Mouse (Mus musculus) liver, embryonic 12.5 days (tissue): ENCODE data around the gene Pank3. TPM values are rescaled to one million over a fixed set of nuclear protein-coding genes. Genes with fewer than 3 reads are reported as not detected.
"Not testable (repeated sequence)": the region's sequence is repeated elsewhere in the genome, so short reads cannot be mapped to it uniquely, and the experiment has no call there.

Experiments used
- ATAC-seq: fragments of 200-750 bp; cut with Nextera tagmentation; 2 replicates; pipeline ENCODE4 v1.8.0; 2017; ENCODE audit warnings: moderate number of reproducible peaks, mild to moderate bottlenecking, moderate library complexity
- H3K27ac ChIP-seq: fragments of 300-500 bp; sonication (generic); 2 replicates; pipeline ENCODE4 v1.5.1; 2016; ENCODE audit warnings: mild to moderate bottlenecking
- H3K27me3 ChIP-seq: fragments of 300-500 bp; sonication (generic); replicated peaks from 2 replicates; pipeline ENCODE4 v1.6.1; 2016; ENCODE audit warnings: mild to moderate bottlenecking, moderate library complexity
- H3K36me3 ChIP-seq: fragments of 300-500 bp; sonication (generic); 2 replicates; pipeline ENCODE4 v1.6.1; 2016; ENCODE audit warnings: mild to moderate bottlenecking, moderate library complexity
- H3K4me1 ChIP-seq: fragments of 300-500 bp; sonication (generic); 2 replicates; pipeline ENCODE4 v1.6.1; 2016
- H3K4me2 ChIP-seq: fragments of 300-500 bp; sonication (generic); 2 replicates; pipeline ENCODE4 v1.6.1; 2016; ENCODE audit warnings: mild to moderate bottlenecking, moderate library complexity
- H3K4me3 ChIP-seq: fragments of 300-500 bp; sonication (generic); 2 replicates; pipeline ENCODE4 v1.5.1; 2016; ENCODE audit warnings: mild to moderate bottlenecking, moderate library complexity
- H3K9ac ChIP-seq: fragments of 300-500 bp; sonication (generic); 2 replicates; pipeline ENCODE4 v1.6.1; 2016; ENCODE audit warnings: mild to moderate bottlenecking, moderate library complexity
- H3K9me3 ChIP-seq: fragments of 300-500 bp; sonication (generic); replicated peaks from 2 replicates; pipeline ENCODE4 v1.6.1; 2016; ENCODE audit warnings: mild to moderate bottlenecking, moderate library complexity
- WGBS: fragments of 180-500 bp; shearing (Covaris S2); methylation state at CpG from one replicate; pipeline ENCODE4 v1.1.7; 2016; ENCODE audit not compliant: insufficient replicate concordance; 5-methylcytosine and 5-hydroxymethylcytosine counted together
- polyA plus RNA-seq: library from polyadenylated mRNA; unstranded; fragments of >200 nt; fragmentation: Nextera tagmentation; extraction: Ambion mirVana; gene quantifications from 2 replicates; pipeline ENCODE4 v1.2.1, GENCODE M21; 2016

The Pank3 gene
- polyA plus RNA-seq, 1 experiment from 2014 or later: 7.6 TPM

DNA sequence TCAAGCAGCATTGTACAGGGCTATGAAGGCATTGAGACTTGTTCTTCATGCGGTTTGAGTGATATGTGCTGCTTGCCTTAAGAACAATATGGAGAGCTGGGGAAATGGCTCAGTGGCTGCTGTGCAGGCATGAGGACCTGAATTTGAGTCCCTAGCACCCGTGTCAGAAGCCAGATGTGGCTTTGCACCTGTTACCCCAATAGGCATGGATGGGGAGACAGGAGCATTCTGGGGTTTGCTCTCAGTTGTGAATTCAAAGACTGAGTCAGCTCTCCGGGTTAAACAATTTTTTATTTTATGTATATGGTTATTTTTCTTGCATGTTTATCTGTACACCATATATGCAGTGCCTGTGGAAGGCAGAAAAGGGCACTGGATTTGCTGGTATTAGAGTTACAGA lies 13.2 kb downstream of the Pank3 start:
- no peak for ATAC-seq
- WGBS: 82% methylated on average over 3 of the region's 3 CpGs
- H3K36me3 ChIP-seq: peaks cover 81% of the 10 kb centered on the region

GRCm38 (mm10) chr11:35783038-35783437 lies 13.8 kb downstream of the Pank3 start:
- Histone ChIP-seq H3K9me3 (no peaks in the 10 kb centered on the region), H3K27ac (no peak overlapping the region), H3K4me2 (no peak overlapping the region), H3K36me3 (peaks cover 77% of the 10 kb centered on the region), H3K4me3 (no peak overlapping the region), H3K27me3 (no peaks in the 10 kb centered on the region), H3K9ac (no peak overlapping the region), H3K4me1 (no peaks in the 10 kb centered on the region)
- WGBS: 83% methylated on average over 5 of the region's 5 CpGs
- no peak for ATAC-seq

More for the DNA sequence above, 13.2 kb downstream of the Pank3 start:
- Histone ChIP-seq H3K4me1 (no peaks in the 10 kb centered on the region), H3K4me2 (no peak overlapping the region), H3K4me3 (no peak overlapping the region), H3K9me3 (no peaks in the 10 kb centered on the region), H3K27ac (no peak overlapping the region), H3K9ac (no peak overlapping the region), H3K27me3 (no peaks in the 10 kb centered on the region)

DNA sequence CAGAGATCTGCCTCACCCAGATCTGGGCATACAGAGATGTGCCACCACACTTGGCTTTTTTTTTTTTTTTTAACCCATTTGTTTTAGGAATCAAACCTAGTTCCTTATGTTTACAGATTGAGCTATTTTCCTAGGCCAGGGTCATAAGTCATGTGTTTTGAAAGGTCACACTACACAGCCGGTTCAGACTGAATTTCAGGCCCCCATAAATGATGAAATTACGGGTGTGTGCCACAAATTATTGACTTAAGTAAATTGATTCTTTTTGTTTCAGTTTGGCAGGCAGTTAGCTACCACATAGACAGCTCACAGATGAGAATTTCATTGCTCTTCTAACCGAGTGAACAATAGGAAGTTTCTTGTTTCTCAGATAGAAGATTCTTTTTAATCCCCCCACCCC lies 14.7 kb downstream of the Pank3 start:
- Histone ChIP-seq H3K9me3 (no peaks in the 10 kb centered on the region), H3K4me2 (no peak overlapping the region), H3K27ac (no peak overlapping the region), H3K9ac (no peak overlapping the region), H3K27me3 (no peaks in the 10 kb centered on the region), H3K36me3 (peaks cover 73% of the 10 kb centered on the region), H3K4me3 (no peak overlapping the region), H3K4me1 (no peaks in the 10 kb centered on the region)
- 85% methylated on average over 3 of the region's 3 CpGs for WGBS
- no peak for ATAC-seq

GRCm38 (mm10) chr11:35784537-35784936 lies 15.3 kb downstream of the Pank3 start:
- WGBS: 91% methylated on average over 4 of the region's 4 CpGs
- H3K4me2 ChIP-seq: no peak overlapping the region
- no peak overlapping the region for H3K27ac ChIP-seq
- no peaks in the 10 kb centered on the region for H3K4me1 ChIP-seq
- ATAC-seq: no peak
- H3K9me3 ChIP-seq: no peaks in the 10 kb centered on the region
- no peaks in the 10 kb centered on the region for H3K27me3 ChIP-seq
- H3K9ac ChIP-seq: no peak overlapping the region
- H3K4me3 ChIP-seq: no peak overlapping the region
- peaks cover 73% of the 10 kb centered on the region for H3K36me3 ChIP-seq

- Histone ChIP-seq H3K4me2 (no peak overlapping the region), H3K27me3 (no peaks in the 10 kb centered on the region), H3K9ac (no peak overlapping the region), H3K9me3 (no peaks in the 10 kb centered on the region), H3K27ac (no peak overlapping the region), H3K4me1 (no peaks in the 10 kb centered on the region), H3K36me3 (peaks cover 64% of the 10 kb centered on the region), H3K4me3 (no peak overlapping the region)
- ATAC-seq: no peak
- WGBS: 77% methylated on average over 2 of the region's 2 CpGs
Measured at GRCm38 (mm10) chr11:35788443-35788842, 19.2 kb downstream of the Pank3 start.

GRCm38 (mm10) chr11:35792800-35793199 lies 23.5 kb downstream of the Pank3 start:
- H3K9me3 ChIP-seq, H3K4me2 ChIP-seq, H3K27ac ChIP-seq, ATAC-seq, H3K9ac ChIP-seq, H3K4me3 ChIP-seq, H3K4me1 ChIP-seq: not testable (repeated sequence)
- Histone ChIP-seq H3K36me3 (peaks cover 31% of the 10 kb centered on the region), H3K27me3 (peaks cover 40% of the 10 kb centered on the region)
- WGBS: 63% methylated on average over 5 of the region's 5 CpGs

DNA sequence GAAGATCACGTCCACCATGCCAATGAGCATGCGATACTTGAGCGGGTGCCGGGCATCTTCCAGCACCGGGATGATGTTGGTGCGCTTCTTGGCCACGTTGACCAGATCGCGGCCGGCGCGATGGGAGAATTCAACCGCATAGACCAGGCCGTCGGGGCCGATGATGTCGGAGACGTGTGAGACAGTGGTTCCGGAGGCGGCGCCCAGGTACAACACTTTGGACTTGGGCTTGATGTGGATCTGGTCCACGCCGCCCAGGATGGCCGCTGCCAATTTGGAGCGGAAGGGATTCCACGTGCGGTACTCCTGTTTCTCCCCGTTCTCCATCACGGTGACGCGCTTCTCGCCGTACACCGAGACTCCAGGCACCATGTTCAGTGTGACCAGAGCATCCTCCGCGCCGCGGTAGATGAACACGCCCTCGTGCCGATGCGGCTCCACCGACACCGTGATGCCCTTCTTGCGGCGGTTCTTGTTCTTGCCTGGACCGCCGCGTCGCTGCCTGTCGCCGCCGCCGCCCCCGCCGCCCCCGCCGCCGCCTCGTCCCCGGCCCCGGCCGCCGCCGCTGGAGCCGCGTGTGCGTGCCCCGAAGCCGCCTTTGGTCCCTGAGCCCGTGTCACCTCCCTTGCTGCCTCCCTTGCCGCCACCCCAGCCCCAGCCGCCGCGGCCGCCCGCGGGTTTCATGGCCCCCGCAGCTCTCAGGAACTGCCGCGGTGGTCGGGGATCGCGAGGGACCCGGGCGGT lies 28.6 kb downstream of the Pank3 start:
- Histone ChIP-seq H3K4me1 (peaks cover 10% of the 10 kb centered on the region), H3K4me2 (peak overlapping the region; percentile 54), H3K4me3 (peak overlapping the region; percentile 35), H3K27ac (no peak overlapping the region), H3K36me3 (no peaks in the 10 kb centered on the region), H3K9ac (no peak overlapping the region), H3K27me3 (peaks cover 73% of the 10 kb centered on the region), H3K9me3 (no peaks in the 10 kb centered on the region)
- ATAC-seq: no peak
- 6% methylated on average over 85 of the region's 86 CpGs for WGBS

DNA sequence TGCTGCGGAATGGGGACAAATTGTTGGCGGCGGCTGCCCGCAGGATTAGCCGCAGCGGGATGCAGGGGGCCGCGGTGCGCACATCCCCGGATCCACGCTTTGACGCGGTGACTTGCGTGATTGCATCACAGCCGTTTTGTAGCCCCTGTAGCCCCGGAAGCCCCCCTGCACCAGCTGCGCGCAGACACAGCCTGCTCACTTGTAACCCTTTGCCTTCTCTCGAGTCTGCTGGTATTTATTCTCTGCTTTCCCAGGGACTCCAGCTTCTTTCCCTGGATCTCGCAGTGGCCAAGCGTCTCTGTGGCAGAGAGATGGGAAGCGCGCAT lies 29.2 kb downstream of the Pank3 start:
- Histone ChIP-seq H3K36me3 (no peaks in the 10 kb centered on the region), H3K4me2 (peak overlapping the region; percentile 54), H3K4me1 (peaks cover 10% of the 10 kb centered on the region), H3K4me3 (peak overlapping the region; percentile 35), H3K9ac (no peak overlapping the region), H3K27me3 (peaks cover 73% of the 10 kb centered on the region), H3K27ac (no peak overlapping the region), H3K9me3 (no peaks in the 10 kb centered on the region)
- ATAC-seq: no peak
- 5% methylated on average over 23 of the region's 23 CpGs for WGBS

DNA sequence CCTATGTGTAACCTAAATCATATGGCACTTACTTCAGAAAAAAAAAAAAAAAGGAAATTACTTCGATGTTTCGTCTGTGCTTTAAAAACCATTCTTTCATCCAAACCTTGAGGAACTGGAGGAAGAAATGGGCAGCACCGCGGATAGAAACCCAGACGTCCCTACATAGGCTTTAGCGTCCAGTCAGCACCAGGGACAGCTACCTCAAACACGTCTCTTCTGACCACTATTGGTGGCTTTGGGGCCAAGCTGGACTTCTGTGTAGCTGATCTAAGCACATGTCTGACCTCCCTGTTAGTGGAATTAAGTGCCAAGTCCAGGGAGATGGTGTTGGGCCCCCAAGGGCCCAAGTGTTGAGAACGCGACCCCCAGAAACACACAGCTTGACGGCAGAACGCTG lies 29.6 kb downstream of the Pank3 start, which contains the start of gene Fbll1:
Fbll1 (minus strand) TSS at position 11 of the 400 bp plus-strand sequence.
- Histone ChIP-seq H3K27ac (no peak within 1 kb of the TSS), H3K27me3 (peaks cover 70% of the 10 kb centered on the region), H3K36me3 (no peaks in the 10 kb centered on the region), H3K4me2 (peak within 1 kb of the TSS; percentile 54), H3K9ac (no peak within 1 kb of the TSS), H3K4me1 (peaks cover 10% of the 10 kb centered on the region), H3K9me3 (no peaks in the 10 kb centered on the region), H3K4me3 (peak within 1 kb of the TSS; percentile 35)
- WGBS: 16% methylated on average over 11 of the region's 11 CpGs
- no peak for ATAC-seq

DNA sequence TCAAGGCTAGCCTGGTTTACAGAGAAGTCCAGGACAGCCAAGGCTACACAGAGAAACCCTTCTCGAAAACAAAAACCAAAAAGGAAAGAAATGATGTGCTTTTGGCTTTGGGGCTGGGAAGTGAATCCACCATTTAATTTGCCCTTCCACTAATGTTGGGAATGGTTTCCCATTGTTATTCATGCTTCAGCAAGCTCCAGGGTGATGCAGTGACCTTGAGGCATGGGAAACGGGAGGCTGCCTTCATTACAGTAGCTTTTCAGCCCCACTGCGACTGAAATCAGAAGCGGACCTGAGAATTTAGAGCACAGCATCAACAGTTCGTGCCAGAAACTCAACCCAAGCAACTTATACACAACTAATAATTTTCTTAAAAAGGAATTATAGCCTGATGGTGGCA lies 32.0 kb downstream of the Pank3 start:
- no peaks in the 10 kb centered on the region for H3K9me3 ChIP-seq
- H3K27ac ChIP-seq: no peak overlapping the region
- peaks cover 48% of the 10 kb centered on the region for H3K27me3 ChIP-seq
- H3K4me3 ChIP-seq: no peak overlapping the region
- H3K36me3 ChIP-seq: peaks cover under 1% of the 10 kb centered on the region; the same call in 1 of the 2 replicates
- no peak for ATAC-seq
- no peak overlapping the region for H3K9ac ChIP-seq
- peaks cover 10% of the 10 kb centered on the region for H3K4me1 ChIP-seq
- WGBS: 54% methylated on average over 5 of the region's 5 CpGs
- no peak overlapping the region for H3K4me2 ChIP-seq

GRCm38 (mm10) chr11:35811458-35811857 lies 42.2 kb downstream of the Pank3 start:
- H3K9me3 ChIP-seq: no peaks in the 10 kb centered on the region
- no peak for ATAC-seq
- H3K4me3 ChIP-seq: no peak overlapping the region
- no peak overlapping the region for H3K27ac ChIP-seq
- H3K4me2 ChIP-seq: no peak overlapping the region
- no peaks in the 10 kb centered on the region for H3K4me1 ChIP-seq
- H3K36me3 ChIP-seq: peaks cover 100% of the 10 kb centered on the region
- no peak overlapping the region for H3K9ac ChIP-seq
- no peaks in the 10 kb centered on the region for H3K27me3 ChIP-seq
- 82% methylated on average over 10 of the region's 10 CpGs for WGBS

- Histone ChIP-seq H3K4me1 (no peaks in the 10 kb centered on the region), H3K9me3 (no peaks in the 10 kb centered on the region), H3K4me3 (no peak overlapping the region), H3K36me3 (peaks cover 98% of the 10 kb centered on the region), H3K4me2 (no peak overlapping the region), H3K9ac (no peak overlapping the region), H3K27me3 (no peaks in the 10 kb centered on the region), H3K27ac (no peak overlapping the region)
- 83% methylated on average over 12 of the region's 12 CpGs for WGBS
- ATAC-seq: no peak
Measured at GRCm38 (mm10) chr11:35816316-35816715, 47.0 kb downstream of the Pank3 start.

DNA sequence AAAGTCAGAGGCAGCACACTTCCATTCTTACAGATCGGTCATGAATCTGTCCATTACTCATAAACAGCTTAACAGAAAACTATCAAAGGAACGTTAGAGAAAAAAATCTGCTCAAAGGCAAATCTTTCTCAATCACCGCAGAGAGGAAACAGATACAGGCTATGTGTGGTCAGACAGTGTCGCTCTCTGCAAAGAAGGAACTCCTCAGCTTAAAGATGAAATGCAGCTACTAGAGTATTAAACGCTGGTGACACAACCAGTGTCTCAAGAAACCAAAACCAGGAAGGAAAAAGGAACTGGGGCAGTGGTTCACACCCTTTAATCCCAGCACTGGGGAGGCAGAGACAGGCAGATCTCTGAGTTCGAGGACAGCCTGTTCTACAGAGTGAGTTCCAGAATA lies 58.4 kb downstream of the Pank3 start:
- Histone ChIP-seq H3K36me3 (peaks cover 96% of the 10 kb centered on the region), H3K27ac (no peak overlapping the region), H3K9ac (no peak overlapping the region), H3K4me2 (no peak overlapping the region), H3K4me1 (peaks cover 11% of the 10 kb centered on the region), H3K27me3 (no peaks in the 10 kb centered on the region), H3K9me3 (no peaks in the 10 kb centered on the region), H3K4me3 (no peak overlapping the region)
- no peak for ATAC-seq
- 69% methylated on average over 6 of the region's 6 CpGs for WGBS
